24 mouse cellular contexts compared by ENCODE assay signal in genomic region chr13:30310221-30310620, GRCm38 (mm10). TPM values are rescaled to one million over a fixed set of nuclear protein-coding genes. Genes with fewer than 3 reads are reported as not detected.
DNase-seq lines count a peak whose midpoint lies in the region; ATAC-seq and TF ChIP-seq lines count a peak whose summit lies in the region.
"Had no signal": no experiment of that assay in that cellular context is flagged by ENCODE, and none has a peak within 500 bp of the region (broad histone marks: within the 10 kb centered on the region; RNA-seq: fewer than 3 reads in every experiment).

No protein-coding gene starts in this region.

- no peaks in the 10 kb centered on the region for H3K36me3 ChIP-seq in embryonic facial prominence, embryonic 14.5 days (ENCODE audit: control insufficient read depth, insufficient read depth, low read length)
- H3K36me3 ChIP-seq in embryonic facial prominence, embryonic 10.5 days (replicated peaks): no peaks in the 10 kb centered on the region
- no peaks in the 10 kb centered on the region for H3K36me3 ChIP-seq in limb, embryonic 14.5 days (ENCODE audit: control insufficient read depth, insufficient read depth, low read length)
- no peaks in the 10 kb centered on the region for H3K36me3 ChIP-seq in limb, embryonic 10.5 days
- H3K36me3 ChIP-seq: G1E had no signal

- DNase-seq in embryonic facial prominence, embryonic 14.5 days (ENCODE audit: low spot score): peak; percentile 62
- no peak for DNase-seq in embryonic facial prominence, embryonic 10.5 days (ENCODE audit: low spot score)
- peak; percentile 52 for DNase-seq in limb, embryonic 14.5 days (ENCODE audit: low spot score)
- DNase-seq in limb, embryonic 10.5 days (ENCODE audit: low spot score): no peak
- DNase-seq in NIH3T3 (ENCODE audit: low read depth): peak; percentile 2
- peak; percentile 2 for DNase-seq in skeletal muscle tissue, adult 2 months (ENCODE audit: low read depth, low spot score)
- no peak for DNase-seq in embryo, embryonic 11 days
- no peak for DNase-seq in cerebellum, adult 8-10 months
- DNase-seq: adrenal gland, adult 2 months; adrenal gland, adult 8-10 months; adrenal gland, postnatal 10 days; adrenal gland, postnatal 14 days; adrenal gland, postnatal 25 days; adrenal gland, postnatal 36 days; B cell, adult 2 months; cerebellum, adult 11 months; cerebellum, adult 11-12 months; cerebellum, adult 18-20 months had no signal

- no peak overlapping the region for H3K4me3 ChIP-seq in embryonic facial prominence, embryonic 14.5 days (ENCODE audit: low read depth, low read length)
- no peak overlapping the region for H3K4me3 ChIP-seq in embryonic facial prominence, embryonic 10.5 days
- H3K4me3 ChIP-seq in limb, embryonic 14.5 days (replicated peaks; ENCODE audit: low read length): no peak overlapping the region
- H3K4me3 ChIP-seq in limb, embryonic 10.5 days: no peak overlapping the region

- H3K9ac ChIP-seq in embryonic facial prominence, embryonic 14.5 days (ENCODE audit: low read depth, low read length): no peak overlapping the region
- H3K9ac ChIP-seq in limb, embryonic 14.5 days (ENCODE audit: low read depth, low read length, severe bottlenecking): no peak overlapping the region

- no peak overlapping the region for H3K27ac ChIP-seq in embryonic facial prominence, embryonic 14.5 days (replicated peaks; ENCODE audit: low read depth, low read length)
- H3K27ac ChIP-seq in embryonic facial prominence, embryonic 10.5 days (replicated peaks): no peak overlapping the region
- H3K27ac ChIP-seq in limb, embryonic 14.5 days (replicated peaks; ENCODE audit: low read depth, low read length): no peak overlapping the region
- H3K27ac ChIP-seq in limb, embryonic 10.5 days: no peak overlapping the region

- ATAC-seq in embryonic facial prominence, embryonic 14.5 days (ENCODE audit: low read depth): no peak
- ATAC-seq in limb, embryonic 14.5 days (ENCODE audit: low FRiP score, low read depth): no peak
- ATAC-seq: activated CD4-positive, CD25-positive, alpha-beta regulatory T cell, adult 4 months; CD4-positive, CD25-positive, alpha-beta regulatory T cell, adult 4 months; Patski had no signal

- no peak overlapping the region for H3K4me2 ChIP-seq in embryonic facial prominence, embryonic 14.5 days (ENCODE audit: low read depth, low read length)
- no peak overlapping the region for H3K4me2 ChIP-seq in limb, embryonic 14.5 days (replicated peaks; ENCODE audit: low read depth, low read length, severe bottlenecking)

- no peaks in the 10 kb centered on the region for H3K9me3 ChIP-seq in embryonic facial prominence, embryonic 14.5 days (ENCODE audit: control insufficient read depth, low read length)
- no peaks in the 10 kb centered on the region for H3K9me3 ChIP-seq in embryonic facial prominence, embryonic 10.5 days
- no peaks in the 10 kb centered on the region for H3K9me3 ChIP-seq in limb, embryonic 14.5 days (ENCODE audit: control insufficient read depth, low read length)
- H3K9me3 ChIP-seq in limb, embryonic 10.5 days (replicated peaks): no peaks in the 10 kb centered on the region
- H3K9me3 ChIP-seq: G1E had no signal

- H3K27me3 ChIP-seq in embryonic facial prominence, embryonic 14.5 days (replicated peaks; ENCODE audit: control insufficient read depth, insufficient read depth, low read length): no peaks in the 10 kb centered on the region
- no peaks in the 10 kb centered on the region for H3K27me3 ChIP-seq in embryonic facial prominence, embryonic 10.5 days (replicated peaks; ENCODE audit: low read depth, poor library complexity, severe bottlenecking)
- H3K27me3 ChIP-seq in limb, embryonic 14.5 days (ENCODE audit: control insufficient read depth, insufficient read depth, low read length): no peaks in the 10 kb centered on the region
- no peaks in the 10 kb centered on the region for H3K27me3 ChIP-seq in limb, embryonic 10.5 days (ENCODE audit: low read depth, poor library complexity, severe bottlenecking)
- H3K27me3 ChIP-seq: CH12.LX had no signal

- no peak for TF ChIP-seq POLR2A in limb, embryonic 14.5 days (IDR thresholded peaks at IDR 0.05; ENCODE audit: borderline replicate concordance, extremely low read depth, insufficient read depth, insufficient read length)

- no peaks in the 10 kb centered on the region for H3K4me1 ChIP-seq in embryonic facial prominence, embryonic 14.5 days (ENCODE audit: control insufficient read depth, insufficient read depth, low read length)
- no peaks in the 10 kb centered on the region for H3K4me1 ChIP-seq in embryonic facial prominence, embryonic 10.5 days
- H3K4me1 ChIP-seq in limb, embryonic 14.5 days (ENCODE audit: control insufficient read depth, insufficient read depth, low read length): no peaks in the 10 kb centered on the region
- no peaks in the 10 kb centered on the region for H3K4me1 ChIP-seq in limb, embryonic 10.5 days

- WGBS in embryonic facial prominence, embryonic 14.5 days: 64% methylated on average over 4 of the region's 4 CpGs
- WGBS in embryonic facial prominence, embryonic 10.5 days: 89% methylated on average over 4 of the region's 4 CpGs
- 79% methylated on average over 4 of the region's 4 CpGs for WGBS in limb, embryonic 14.5 days
- WGBS in limb, embryonic 10.5 days: 93% methylated on average over 4 of the region's 4 CpGs

RNA-seq across cellular contexts. Expression of gene Agtr1a, which starts 26.0 kb away (rescaled TPM):
- 9.9 and 10.0 TPM in 2 replicates for polyA plus RNA-seq in embryonic facial prominence, embryonic 14.5 days (2014; fragmentation: Nextera tagmentation; extraction: Ambion mirVana)
- polyA plus RNA-seq in embryonic facial prominence, embryonic 10.5 days (2016; fragmentation: Nextera tagmentation; extraction: Ambion mirVana): 1.5 and 3.3 TPM in 2 replicates
- polyA plus RNA-seq in limb, embryonic 14.5 days (2012; rRNA removed): 18.9 and 20.6 TPM in 2 replicates
- polyA plus RNA-seq in limb, embryonic 14.5 days (2014; fragmentation: Nextera tagmentation; extraction: Ambion mirVana): 9.2 and 9.4 TPM in 2 replicates
- polyA plus RNA-seq in limb, embryonic 10.5 days (2016; fragmentation: Nextera tagmentation; extraction: Ambion mirVana): 2.4 and 2.5 TPM in 2 replicates
- polyA plus RNA-seq: C2C12; CD4-positive, CD25-positive, alpha-beta regulatory T cell, adult 4 months; G1E; Patski had no signal

Comparison
In these comparisons a context has a peak if more than half of its experiments do, and no peak if none do; other contexts are left out.
1. DNase-seq: peak in embryonic facial prominence, embryonic 14.5 days (single experiment), limb, embryonic 14.5 days (single experiment), NIH3T3 (single experiment) and skeletal muscle tissue, adult 2 months (single experiment); none in embryonic facial prominence, embryonic 10.5 days (single experiment), limb, embryonic 10.5 days (single experiment), embryo, embryonic 11 days (single experiment) and cerebellum, adult 8-10 months (single experiment).